Mouse (Mus musculus): ENCODE measurements at regions not wholly inside any gene's neighbourhood (a gene's known extent, or its start where the extent isn't known, plus 50 kb on each side); places are given as distances from the start of the nearest gene placed in this dataset.
A peak's percentile ranks its signal among the peaks of the same experiment; 100 is the strongest.
"Not testable (repeated sequence)": the region's sequence is repeated elsewhere in the genome, so short reads cannot be mapped to it uniquely, and the experiment has no call there.

DNA sequence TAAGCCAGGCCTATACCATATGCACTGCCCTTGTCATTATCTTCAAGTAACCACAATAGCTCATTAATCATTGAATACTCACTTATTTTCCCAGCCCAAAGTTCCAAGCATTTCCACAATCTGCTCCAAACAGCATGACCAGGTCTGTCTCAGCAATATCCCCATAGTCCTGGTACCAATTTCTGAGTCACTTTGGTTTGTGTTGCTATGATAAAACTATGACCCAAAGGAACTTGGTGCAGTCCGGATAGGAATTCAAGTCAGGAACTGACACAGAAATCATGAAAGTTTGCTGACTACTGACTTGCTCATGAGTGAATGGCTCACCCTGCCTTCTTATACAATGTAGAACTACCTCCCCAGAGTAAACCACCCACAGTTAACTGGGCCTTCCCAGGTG, 309.4 kb downstream of the Gxylt1 start:
- Histone ChIP-seq H3K36me3 (replicated peaks) (no peaks in the 10 kb centered on the region), H3K9ac (no peak overlapping the region), H3K4me1 (no peaks in the 10 kb centered on the region), H3K27me3 (replicated peaks) (no peaks in the 10 kb centered on the region), H3K4me3 (no peak overlapping the region), H3K27ac (no peak overlapping the region), H3K4me2 (no peak overlapping the region), H3K9me3 (no peaks in the 10 kb centered on the region)
- 98% methylated on average over 1 of the region's 1 CpGs for WGBS
- no peak for ATAC-seq (replicated peaks)

DNA sequence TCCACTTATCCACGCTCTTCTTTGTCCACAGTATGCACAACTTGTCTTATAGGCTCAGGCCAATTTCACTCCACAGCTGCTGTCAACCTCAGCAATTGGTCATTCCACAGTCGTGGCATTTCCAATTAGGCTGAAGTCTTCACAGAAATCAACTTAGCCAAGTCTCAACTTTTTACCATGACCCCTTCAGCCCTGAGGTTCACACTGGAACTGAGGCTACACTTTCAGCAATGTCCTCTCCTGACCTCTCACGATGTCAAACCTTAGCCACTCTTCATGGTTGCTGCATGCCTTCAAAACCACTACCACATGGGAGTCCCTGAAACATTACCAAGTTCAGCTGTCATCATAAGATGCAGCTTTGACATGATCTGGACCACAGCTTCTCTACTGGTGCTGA, 310.1 kb downstream of the Gxylt1 start:
- Histone ChIP-seq H3K4me3 (no peak overlapping the region), H3K4me2 (no peak overlapping the region), H3K27me3 (replicated peaks) (no peaks in the 10 kb centered on the region), H3K27ac (no peak overlapping the region), H3K36me3 (replicated peaks) (no peaks in the 10 kb centered on the region), H3K9me3 (no peaks in the 10 kb centered on the region), H3K4me1 (no peaks in the 10 kb centered on the region), H3K9ac (no peak overlapping the region)
- no peak for ATAC-seq (replicated peaks)
- WGBS, result 78% methylated on average over 3 of the region's 3 CpGs

GRCm38 (mm10) chr15:92964131-92964530, 310.8 kb downstream of the Gxylt1 start:
- H3K4me1 ChIP-seq, result no peaks in the 10 kb centered on the region
- no peaks in the 10 kb centered on the region for H3K36me3 ChIP-seq (replicated peaks)
- H3K9ac ChIP-seq, result no peak overlapping the region
- H3K9me3 ChIP-seq, result no peaks in the 10 kb centered on the region
- no peaks in the 10 kb centered on the region for H3K27me3 ChIP-seq (replicated peaks)
- no peak for ATAC-seq (replicated peaks)
- 91% methylated on average over 1 of the region's 1 CpGs for WGBS
- H3K27ac ChIP-seq, result no peak overlapping the region
- no peak overlapping the region for H3K4me3 ChIP-seq
- no peak overlapping the region for H3K4me2 ChIP-seq

DNA sequence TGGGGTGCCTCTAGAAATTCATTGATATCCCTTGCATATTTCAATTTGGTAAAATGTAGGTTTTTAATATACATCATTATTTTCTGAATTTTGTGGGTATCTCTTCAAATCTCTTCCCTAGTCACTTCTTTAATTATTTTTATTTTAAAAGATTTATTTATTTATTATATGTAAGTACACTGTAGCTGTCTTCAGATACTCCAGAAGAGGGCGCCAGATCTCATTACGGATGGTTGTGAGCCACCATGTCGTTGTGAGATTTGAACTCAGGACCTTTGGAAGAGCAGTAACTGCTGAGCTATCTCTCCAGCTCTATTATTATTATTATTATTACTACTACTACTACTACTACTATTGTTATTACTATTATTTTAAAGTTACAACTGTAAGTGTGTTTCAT, 324.1 kb downstream of the Gxylt1 start:
- H3K4me1 ChIP-seq; H3K36me3 ChIP-seq (replicated peaks); H3K27me3 ChIP-seq (replicated peaks); H3K4me2 ChIP-seq; H3K9ac ChIP-seq; H3K4me3 ChIP-seq; H3K9me3 ChIP-seq; ATAC-seq (replicated peaks); H3K27ac ChIP-seq: not testable (repeated sequence)
- WGBS, result 92% methylated on average over 3 of the region's 3 CpGs

DNA sequence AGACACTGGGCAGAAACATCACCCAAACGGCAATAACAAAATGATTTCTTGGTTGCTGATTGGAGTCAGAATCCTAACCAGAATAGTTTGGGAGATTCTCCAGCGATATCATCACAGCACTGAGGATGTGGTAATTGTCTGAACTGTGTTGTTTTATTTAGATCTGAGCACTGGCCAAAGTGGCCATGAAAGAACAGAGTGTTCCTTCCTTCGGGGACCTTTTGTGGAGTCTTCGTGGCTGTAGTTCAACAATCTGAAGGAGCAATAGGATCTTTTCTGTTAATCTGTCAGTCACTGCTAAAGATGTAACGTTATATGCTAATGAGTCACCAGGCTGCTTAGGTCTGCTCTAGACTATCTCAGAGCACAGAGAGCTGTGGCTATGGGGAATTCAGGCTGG, 328.8 kb downstream of the Gxylt1 start:
- Histone ChIP-seq H3K27me3 (replicated peaks) (no peaks in the 10 kb centered on the region), H3K27ac (no peak overlapping the region), H3K4me3 (no peak overlapping the region), H3K9me3 (no peaks in the 10 kb centered on the region), H3K36me3 (replicated peaks) (no peaks in the 10 kb centered on the region), H3K4me1 (0 out of 2 replicates have a peak, but pooled peaks cover 4% of the 10 kb centered on the region), H3K4me2 (no peak overlapping the region), H3K9ac (no peak overlapping the region)
- no peak for ATAC-seq (replicated peaks)
- WGBS, result 38% methylated on average over 5 of the region's 5 CpGs

- Histone ChIP-seq H3K9me3 (no peaks in the 10 kb centered on the region), H3K4me3 (no peak overlapping the region), H3K4me2 (no peak overlapping the region), H3K27ac (no peak overlapping the region), H3K27me3 (replicated peaks) (no peaks in the 10 kb centered on the region), H3K36me3 (replicated peaks) (no peaks in the 10 kb centered on the region), H3K9ac (no peak overlapping the region), H3K4me1 (peaks cover 6% of the 10 kb centered on the region; the same call in 1 of the 2 replicates)
- ATAC-seq (replicated peaks), result 0 out of 2 replicates have a peak, but pooled peaks have one; percentile 14
- 48% methylated on average over 8 of the region's 8 CpGs for WGBS
These were observed 371.2 kb downstream of the Gxylt1 start for GRCm38 (mm10) chr15:92903821-92904220.

DNA sequence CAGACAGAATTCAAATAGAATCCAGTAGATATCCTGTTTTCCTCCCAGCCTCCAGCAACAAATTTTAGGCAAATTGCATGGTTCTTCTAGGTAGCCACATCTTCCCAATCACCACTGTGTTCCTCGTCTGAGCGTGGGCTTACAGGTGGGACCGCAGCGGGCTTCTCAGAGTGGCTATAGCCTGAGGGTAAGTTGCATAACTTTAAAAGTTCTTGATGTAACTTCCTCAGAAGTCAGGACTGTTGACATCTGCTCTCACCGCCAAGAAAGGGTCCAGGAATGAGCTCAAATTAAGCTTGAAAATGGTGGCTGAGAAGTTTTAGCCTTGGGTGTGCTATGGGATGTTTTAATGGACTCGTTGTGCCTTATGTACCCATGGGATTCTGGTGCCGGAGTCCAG, 377.7 kb downstream of the Gxylt1 start:
- no peaks in the 10 kb centered on the region for H3K4me1 ChIP-seq
- H3K27me3 ChIP-seq (replicated peaks), result no peaks in the 10 kb centered on the region
- 90% methylated on average over 7 of the region's 7 CpGs for WGBS
- H3K36me3 ChIP-seq (replicated peaks), result no peaks in the 10 kb centered on the region
- H3K27ac ChIP-seq, result no peak overlapping the region
- H3K9ac ChIP-seq, result no peak overlapping the region
- no peak overlapping the region for H3K4me2 ChIP-seq
- no peaks in the 10 kb centered on the region for H3K9me3 ChIP-seq
- H3K4me3 ChIP-seq, result no peak overlapping the region
- ATAC-seq (replicated peaks), result no peak

DNA sequence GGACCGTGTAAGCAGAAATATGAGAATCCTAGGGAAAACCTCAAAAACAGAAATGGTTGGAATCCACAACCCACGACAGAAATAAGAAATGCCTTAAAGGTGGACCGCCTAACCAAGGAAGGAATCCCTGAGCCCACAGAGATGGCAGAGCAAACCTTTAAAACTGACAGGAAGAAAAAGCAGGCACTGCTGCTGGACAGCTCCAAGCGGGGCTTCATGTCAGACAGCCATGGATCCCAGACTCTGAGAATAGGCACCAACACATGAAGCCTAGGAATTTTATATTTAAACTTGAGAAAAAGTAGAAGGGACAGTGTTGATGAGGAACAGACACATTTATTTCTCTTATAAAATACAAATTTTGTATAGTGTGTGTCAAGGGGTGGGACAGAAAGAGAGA, 379.1 kb downstream of the Gxylt1 start:
- Histone ChIP-seq H3K4me3 (no peak overlapping the region), H3K27ac (no peak overlapping the region), H3K27me3 (replicated peaks) (no peaks in the 10 kb centered on the region), H3K36me3 (replicated peaks) (no peaks in the 10 kb centered on the region), H3K4me2 (no peak overlapping the region), H3K9me3 (no peaks in the 10 kb centered on the region), H3K9ac (no peak overlapping the region), H3K4me1 (no peaks in the 10 kb centered on the region)
- 85% methylated on average over 4 of the region's 4 CpGs for WGBS
- ATAC-seq (replicated peaks), result no peak

GRCm38 (mm10) chr15:92876438-92876837, 398.5 kb downstream of the Gxylt1 start:
- Histone ChIP-seq H3K27ac (no peak overlapping the region), H3K27me3 (replicated peaks) (no peaks in the 10 kb centered on the region), H3K9ac (no peak overlapping the region), H3K4me1 (no peaks in the 10 kb centered on the region), H3K36me3 (replicated peaks) (no peaks in the 10 kb centered on the region), H3K9me3 (no peaks in the 10 kb centered on the region), H3K4me2 (no peak overlapping the region), H3K4me3 (no peak overlapping the region)
- WGBS, result 65% methylated on average over 5 of the region's 5 CpGs
- no peak for ATAC-seq (replicated peaks)

DNA sequence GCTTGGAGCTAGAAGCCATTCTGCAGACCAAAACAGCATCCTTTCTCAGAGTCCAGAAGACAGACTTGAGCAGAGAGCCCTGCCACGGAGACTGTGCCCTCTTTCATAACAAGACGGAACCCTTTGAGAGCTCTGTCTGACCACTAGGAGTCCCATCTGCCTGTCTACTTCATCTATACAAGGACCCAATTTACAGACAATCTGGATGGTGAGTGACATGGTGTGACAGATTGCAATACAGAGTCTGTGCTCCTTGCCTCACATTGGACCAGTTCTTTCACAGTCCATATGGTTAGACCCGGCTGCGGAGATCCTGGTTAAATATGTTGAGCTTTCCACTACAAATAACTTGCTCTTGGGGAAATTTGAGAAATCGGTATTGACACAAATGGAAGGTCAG, 410.9 kb downstream of the Gxylt1 start:
- H3K4me2 ChIP-seq, result no peak overlapping the region
- H3K36me3 ChIP-seq (replicated peaks), result no peaks in the 10 kb centered on the region
- no peaks in the 10 kb centered on the region for H3K4me1 ChIP-seq
- H3K9me3 ChIP-seq, result no peaks in the 10 kb centered on the region
- H3K4me3 ChIP-seq, result no peak overlapping the region
- ATAC-seq (replicated peaks), result no peak
- H3K27ac ChIP-seq, result no peak overlapping the region
- H3K9ac ChIP-seq, result no peak overlapping the region
- WGBS, result 76% methylated on average over 5 of the region's 5 CpGs
- H3K27me3 ChIP-seq (replicated peaks), result no peaks in the 10 kb centered on the region

GRCm38 (mm10) chr15:92850854-92851253, 424.1 kb downstream of the Gxylt1 start:
- H3K9me3 ChIP-seq, result no peaks in the 10 kb centered on the region
- no peak for ATAC-seq (replicated peaks)
- no peaks in the 10 kb centered on the region for H3K4me1 ChIP-seq
- H3K27me3 ChIP-seq (replicated peaks), result no peaks in the 10 kb centered on the region
- 69% methylated on average over 5 of the region's 5 CpGs for whole genome bisulfite sequencing
- H3K9ac ChIP-seq, result no peak overlapping the region
- H3K4me2 ChIP-seq, result no peak overlapping the region
- H3K36me3 ChIP-seq (replicated peaks), result no peaks in the 10 kb centered on the region
- H3K4me3 ChIP-seq, result no peak overlapping the region
- H3K27ac ChIP-seq, result no peak overlapping the region

DNA sequence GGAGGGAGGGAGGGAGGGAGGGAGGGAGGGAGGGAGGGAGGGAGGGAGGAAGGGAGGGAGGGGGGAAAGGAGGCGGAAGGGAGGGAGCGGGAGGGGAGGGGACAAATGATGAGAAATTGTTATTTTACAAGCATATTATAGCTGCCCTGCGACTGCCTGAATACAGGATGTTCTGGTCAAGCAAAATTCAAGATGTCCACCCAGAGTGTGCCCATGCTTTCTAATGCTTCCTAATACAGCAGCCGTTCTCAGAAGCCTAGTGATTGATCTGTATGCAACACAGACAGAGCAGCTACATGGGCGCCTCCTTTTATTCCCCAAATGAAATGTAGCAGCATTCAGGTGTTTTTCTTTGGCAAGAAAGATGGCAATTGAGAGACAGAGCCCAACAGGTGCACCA, 434.9 kb downstream of the Gxylt1 start:
- ATAC-seq (replicated peaks), result no peak
- Histone ChIP-seq H3K9ac (no peak overlapping the region), H3K27ac (peak overlapping the region; percentile 42; the same call in 1 of the 2 replicates), H3K4me3 (no peak overlapping the region), H3K4me1 (0 out of 2 replicates have a peak, but pooled peaks cover 3% of the 10 kb centered on the region), H3K27me3 (replicated peaks) (no peaks in the 10 kb centered on the region), H3K36me3 (replicated peaks) (no peaks in the 10 kb centered on the region), H3K4me2 (no peak overlapping the region), H3K9me3 (no peaks in the 10 kb centered on the region)
- WGBS, result 72% methylated on average over 5 of the region's 5 CpGs

GRCm38 (mm10) chr15:92839611-92840010, 435.4 kb downstream of the Gxylt1 start:
- H3K36me3 ChIP-seq (replicated peaks), result no peaks in the 10 kb centered on the region
- no peak for ATAC-seq (replicated peaks)
- no peaks in the 10 kb centered on the region for H3K9me3 ChIP-seq
- H3K4me3 ChIP-seq, result no peak overlapping the region
- H3K4me2 ChIP-seq, result no peak overlapping the region
- no peak overlapping the region for H3K9ac ChIP-seq
- no peaks in the 10 kb centered on the region for H3K27me3 ChIP-seq (replicated peaks)
- 0 out of 2 replicates have a peak, but pooled peaks cover 3% of the 10 kb centered on the region for H3K4me1 ChIP-seq
- H3K27ac ChIP-seq, result no peak overlapping the region
- 60% methylated on average over 4 of the region's 4 CpGs for WGBS

GRCm38 (mm10) chr15:92826136-92826535, 429.5 kb downstream of the Pdzrn4 start:
- 79% methylated on average over 4 of the region's 4 CpGs for WGBS
- ATAC-seq (replicated peaks), result no peak
- no peak overlapping the region for H3K9ac ChIP-seq
- H3K4me2 ChIP-seq, result no peak overlapping the region
- H3K36me3 ChIP-seq (replicated peaks), result no peaks in the 10 kb centered on the region
- H3K27me3 ChIP-seq (replicated peaks), result no peaks in the 10 kb centered on the region
- H3K27ac ChIP-seq, result no peak overlapping the region
- no peaks in the 10 kb centered on the region for H3K4me1 ChIP-seq
- no peak overlapping the region for H3K4me3 ChIP-seq
- no peaks in the 10 kb centered on the region for H3K9me3 ChIP-seq

Data from midbrain, embryonic 15.5 days (tissue).